Mouse (Mus musculus): ENCODE results near the gene Gigyf1. TPM values are rescaled to one million over a fixed set of nuclear protein-coding genes. Genes with fewer than 3 reads are reported as not detected.

The Gigyf1 gene
- polyA plus RNA-seq, 1 experiment from 2014 or later, result 14.9 TPM

DNA sequence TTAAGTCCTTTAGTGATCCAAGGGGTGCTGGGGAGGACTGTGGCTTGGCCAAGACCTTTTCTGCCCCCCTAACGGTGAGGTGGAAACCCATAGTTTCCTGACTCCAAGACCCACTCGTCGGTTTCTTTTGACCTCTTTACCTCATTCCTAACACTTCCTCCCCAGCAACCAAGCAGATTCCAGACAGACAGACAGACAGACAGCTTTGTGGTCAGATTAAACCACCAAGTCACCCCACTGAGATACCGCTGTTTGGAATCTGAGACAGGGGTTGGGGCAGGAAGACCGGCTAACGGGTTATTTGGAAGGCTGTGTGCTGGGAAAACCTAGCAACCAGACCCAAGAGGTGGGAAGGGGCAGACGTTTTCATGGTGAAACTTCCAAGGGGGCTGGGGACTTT, 51.8 kb downstream of the Gigyf1 start:
- no peaks in the 10 kb centered on the region for H3K9me3 ChIP-seq
- H3K27ac ChIP-seq, result no peak overlapping the region
- WGBS, result 50% methylated on average over 7 of the region's 7 CpGs
- peaks cover 16% of the 10 kb centered on the region for H3K27me3 ChIP-seq (ENCODE audit: insufficient read depth, poor library complexity, severe bottlenecking)
- H3K36me3 ChIP-seq, result no peaks in the 10 kb centered on the region; the same call in 1 of the 2 replicates
- DNase-seq (ENCODE audit: low spot score), result no peak
- no peak overlapping the region for H3K4me3 ChIP-seq
- H3K4me1 ChIP-seq (replicated peaks), result peaks cover 35% of the 10 kb centered on the region

GRCm38 (mm10) chr5:137570691-137571586, 52.6 kb downstream of the Gigyf1 start:
- H3K9me3 ChIP-seq, result no peaks in the 10 kb centered on the region
- no peaks in the 10 kb centered on the region; the same call in 1 of the 2 replicates for H3K36me3 ChIP-seq
- 85% methylated on average over 17 of the region's 17 CpGs for WGBS
- H3K27me3 ChIP-seq (ENCODE audit: insufficient read depth, poor library complexity, severe bottlenecking), result peaks cover 17% of the 10 kb centered on the region
- H3K4me3 ChIP-seq, result no peak overlapping the region
- peak overlapping the region; percentile 9; the same call in 1 of the 2 replicates for H3K27ac ChIP-seq
- DNase-seq (ENCODE audit: low spot score), result no peak
- H3K4me1 ChIP-seq (replicated peaks), result peaks cover 27% of the 10 kb centered on the region

DNA sequence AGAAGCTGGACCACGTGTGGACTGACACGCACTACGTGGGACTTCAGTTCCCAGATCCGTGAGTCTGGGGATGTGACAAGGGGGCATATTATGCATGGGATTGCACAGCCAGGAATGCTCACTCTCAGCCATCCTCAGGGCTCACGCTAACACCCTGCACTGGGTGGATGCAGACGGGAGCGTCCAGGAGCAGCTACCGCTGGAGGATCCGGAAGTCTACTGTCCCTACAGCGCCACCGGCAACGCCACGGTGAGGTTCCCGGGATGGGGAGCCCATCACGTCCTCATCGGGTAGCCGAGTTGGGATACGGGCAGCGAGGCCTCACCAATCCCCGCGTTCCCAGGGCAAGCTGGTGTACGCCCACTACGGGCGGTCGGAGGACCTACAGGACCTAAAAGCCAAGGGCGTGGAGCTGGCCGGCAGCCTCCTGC, 56.1 kb downstream of the Gigyf1 start:
- Histone ChIP-seq H3K36me3 (no peaks in the 10 kb centered on the region), H3K27me3 (ENCODE audit: insufficient read depth, poor library complexity, severe bottlenecking) (peaks cover 23% of the 10 kb centered on the region), H3K4me3 (peak overlapping the region; percentile 43), H3K27ac (peak overlapping the region; percentile 60; the same call in 1 of the 2 replicates), H3K9me3 (no peaks in the 10 kb centered on the region), H3K4me1 (replicated peaks) (peaks cover 19% of the 10 kb centered on the region)
- WGBS, result 7% methylated on average over 27 of the region's 27 CpGs
- DNase-seq (ENCODE audit: low spot score), result peak; percentile 64

Other genes starting within 250 kb of the Gigyf1 start
- gene Ache, start 231.0 kb upstream of the Gigyf1 start, polyA plus RNA-seq (2016; fragmentation: Nextera tagmentation; extraction: Ambion mirVana), result 5.9 and 7.1 TPM in 2 replicates
- 10.6 and 12.2 TPM in 2 replicates for gene Ufsp1, start 223.9 kb upstream of the Gigyf1 start, polyA plus RNA-seq (2016; fragmentation: Nextera tagmentation; extraction: Ambion mirVana)
- 175 and 186 TPM in 2 replicates for gene Srrt, start 210.9 kb upstream of the Gigyf1 start, polyA plus RNA-seq (2016; fragmentation: Nextera tagmentation; extraction: Ambion mirVana)
- gene Trip6, start 204.1 kb upstream of the Gigyf1 start, polyA plus RNA-seq (2016; fragmentation: Nextera tagmentation; extraction: Ambion mirVana), result 53.9 and 57.2 TPM in 2 replicates
- gene Slc12a9, start 185.0 kb upstream of the Gigyf1 start, polyA plus RNA-seq (2016; fragmentation: Nextera tagmentation; extraction: Ambion mirVana), result 14.2 and 17.2 TPM in 2 replicates
- gene Ephb4, start 168.4 kb upstream of the Gigyf1 start, polyA plus RNA-seq (2016; fragmentation: Nextera tagmentation; extraction: Ambion mirVana), result 29.7 and 31.4 TPM in 2 replicates
- 0.05 and 0.13 TPM in 2 replicates for gene Zan, start 41.5 kb upstream of the Gigyf1 start, polyA plus RNA-seq (2016; fragmentation: Nextera tagmentation; extraction: Ambion mirVana)
- gene Pop7, start 16.0 kb upstream of the Gigyf1 start, polyA plus RNA-seq (2016; fragmentation: Nextera tagmentation; extraction: Ambion mirVana), result 56.1 and 70.9 TPM in 2 replicates
- 1.3 and 4.5 TPM in 2 replicates for gene Epo, start 14.7 kb downstream of the Gigyf1 start, polyA plus RNA-seq (2016; fragmentation: Nextera tagmentation; extraction: Ambion mirVana)
- 387 and 460 TPM in 2 replicates for gene Gnb2, start 15.0 kb downstream of the Gigyf1 start, polyA plus RNA-seq (2016; fragmentation: Nextera tagmentation; extraction: Ambion mirVana)
- 10.3 and 47.6 TPM in 2 replicates for gene Actl6b, start 35.0 kb downstream of the Gigyf1 start, polyA plus RNA-seq (2016; fragmentation: Nextera tagmentation; extraction: Ambion mirVana)
- gene Tfr2, start 51.3 kb downstream of the Gigyf1 start, polyA plus RNA-seq (2016; fragmentation: Nextera tagmentation; extraction: Ambion mirVana), result 1.7 and 4.9 TPM in 2 replicates
- gene Mospd3, start 82.5 kb downstream of the Gigyf1 start, polyA plus RNA-seq (2016; fragmentation: Nextera tagmentation; extraction: Ambion mirVana), result 15.2 and 27.5 TPM in 2 replicates
- 72.2 and 95.5 TPM in 2 replicates for gene Pcolce, start 95.2 kb downstream of the Gigyf1 start, polyA plus RNA-seq (2016; fragmentation: Nextera tagmentation; extraction: Ambion mirVana)
- 0.30 TPM in 2 replicates for gene Fbxo24, start 110.5 kb downstream of the Gigyf1 start, polyA plus RNA-seq (2016; fragmentation: Nextera tagmentation; extraction: Ambion mirVana)
- 35.3 and 39.7 TPM in 2 replicates for gene Lrch4, start 110.6 kb downstream of the Gigyf1 start, polyA plus RNA-seq (2016; fragmentation: Nextera tagmentation; extraction: Ambion mirVana)
- 14.1 and 14.9 TPM in 2 replicates for gene Gm20605, start 110.6 kb downstream of the Gigyf1 start, polyA plus RNA-seq (2016; fragmentation: Nextera tagmentation; extraction: Ambion mirVana)
- gene Sap25, start 122.8 kb downstream of the Gigyf1 start, polyA plus RNA-seq (2016; fragmentation: Nextera tagmentation; extraction: Ambion mirVana), result 7.1 and 7.8 TPM in 2 replicates
- 0.42 and 0.67 TPM in 2 replicates for gene Irs3, start 127.2 kb downstream of the Gigyf1 start, polyA plus RNA-seq (2016; fragmentation: Nextera tagmentation; extraction: Ambion mirVana)
- gene Agfg2, start 166.2 kb downstream of the Gigyf1 start, polyA plus RNA-seq (2016; fragmentation: Nextera tagmentation; extraction: Ambion mirVana), result 25.9 and 27.6 TPM in 2 replicates
- gene Nyap1, start 223.1 kb downstream of the Gigyf1 start, polyA plus RNA-seq (2016; fragmentation: Nextera tagmentation; extraction: Ambion mirVana), result 4.7 and 9.5 TPM in 2 replicates
- 82.5 and 86.0 TPM in 2 replicates for gene Tsc22d4, start 227.2 kb downstream of the Gigyf1 start, polyA plus RNA-seq (2016; fragmentation: Nextera tagmentation; extraction: Ambion mirVana)

Measured in hindbrain, embryonic 10.5 days (tissue).